Mouse (Mus musculus): ENCODE results near the gene Rorb.

Rorb gene

DNA sequence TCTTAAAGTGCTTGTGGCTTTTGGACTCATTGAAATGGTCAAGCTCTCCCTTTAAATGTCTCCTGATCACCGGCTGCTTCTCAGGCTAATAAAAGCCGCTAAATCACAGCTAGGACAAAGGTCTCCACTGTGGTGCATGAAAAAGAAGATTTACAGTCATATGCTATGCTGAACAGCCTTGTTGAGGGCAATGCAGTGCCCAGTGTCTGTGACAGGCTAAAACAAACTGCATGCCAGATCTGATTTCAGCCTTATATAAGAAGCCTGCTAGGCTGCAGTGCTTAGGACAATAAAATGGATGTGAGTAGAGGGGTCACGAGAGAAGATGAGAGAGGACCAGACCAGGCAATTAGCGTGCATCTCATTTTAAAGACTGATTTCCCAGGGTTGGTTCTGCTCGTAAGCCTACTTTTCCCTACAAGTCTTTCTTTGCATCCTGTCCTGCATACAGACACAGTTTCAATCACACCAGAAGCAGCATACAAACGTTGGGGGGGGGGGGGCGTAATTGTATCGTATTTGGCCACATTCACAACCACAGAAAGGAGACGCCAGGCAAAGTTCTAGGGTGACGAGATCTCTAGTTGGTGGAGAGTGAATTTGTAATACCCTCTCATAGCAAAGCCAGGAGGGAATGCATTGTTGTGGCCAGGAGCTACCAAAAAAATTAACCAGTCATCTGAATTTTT is 52.1 kb downstream of the Rorb start:
- no peak for TF ChIP-seq GATA4 (IDR thresholded peaks at IDR 0.05; ENCODE audit: insufficient replicate concordance, low read length)

DNA sequence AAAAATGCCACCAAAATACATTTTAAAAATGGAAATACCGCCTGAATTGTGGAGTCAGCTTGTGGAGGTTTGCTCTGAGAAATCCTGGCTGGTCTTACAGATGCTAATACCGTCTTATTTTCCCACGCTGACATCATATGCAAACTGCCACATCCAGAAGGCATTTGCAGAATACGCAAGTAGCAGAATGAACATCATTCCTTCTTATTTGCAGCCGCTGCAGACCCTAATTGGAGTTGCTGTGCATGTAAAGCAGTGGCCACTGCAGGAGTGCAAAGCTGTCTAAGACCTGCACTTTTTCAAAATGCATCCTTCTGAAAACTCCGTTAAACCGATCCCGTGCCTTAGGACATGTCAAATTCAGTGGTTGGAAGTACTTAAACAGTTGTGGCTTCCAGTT is 52.8 kb downstream of the Rorb start:
- TF ChIP-seq GATA4 (IDR thresholded peaks at IDR 0.05; ENCODE audit: insufficient replicate concordance, low read length) = no peak

DNA sequence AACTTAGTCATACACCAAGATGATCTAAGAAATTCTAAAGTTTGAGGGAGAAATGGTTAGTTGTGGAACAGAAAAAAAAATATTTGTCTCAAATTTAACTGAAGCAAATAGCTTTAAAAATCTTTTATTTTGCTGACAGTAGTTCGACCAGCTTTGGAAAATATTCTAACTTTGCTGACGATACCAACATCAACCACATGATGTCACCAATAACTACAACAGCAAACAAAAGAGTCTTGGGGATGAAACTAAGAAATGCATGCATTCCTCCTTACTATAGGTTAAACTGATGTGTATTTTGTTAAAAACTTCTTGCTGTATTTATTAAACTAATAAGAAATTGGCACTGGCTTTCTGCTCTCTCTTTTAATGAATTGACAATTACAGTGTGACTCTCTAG is 67.9 kb downstream of the Rorb start:
- no peak for TF ChIP-seq GATA4 (IDR thresholded peaks at IDR 0.05; ENCODE audit: insufficient replicate concordance, low read length)

DNA sequence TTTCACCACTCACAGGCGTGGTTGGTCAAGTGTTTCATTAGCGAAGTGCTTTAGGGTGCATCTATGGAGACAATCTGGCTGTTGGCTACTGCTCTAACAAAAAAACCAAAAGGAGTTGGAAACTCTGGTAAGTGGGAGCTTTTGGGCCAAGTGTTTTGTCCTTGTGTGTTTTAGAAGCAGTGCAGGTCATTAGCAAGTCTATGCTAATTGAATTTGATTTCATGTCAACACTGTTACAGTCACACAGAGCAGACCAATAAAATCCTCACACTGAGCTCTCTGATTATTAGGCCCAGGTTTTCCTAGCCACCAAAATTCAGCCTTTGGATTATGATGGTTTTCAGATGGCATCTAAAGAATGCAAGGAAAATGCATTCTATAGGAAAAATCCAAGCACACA is 70.2 kb downstream of the Rorb start:
- TF ChIP-seq GATA4 (IDR thresholded peaks at IDR 0.05; ENCODE audit: insufficient replicate concordance, low read length) = no peak

DNA sequence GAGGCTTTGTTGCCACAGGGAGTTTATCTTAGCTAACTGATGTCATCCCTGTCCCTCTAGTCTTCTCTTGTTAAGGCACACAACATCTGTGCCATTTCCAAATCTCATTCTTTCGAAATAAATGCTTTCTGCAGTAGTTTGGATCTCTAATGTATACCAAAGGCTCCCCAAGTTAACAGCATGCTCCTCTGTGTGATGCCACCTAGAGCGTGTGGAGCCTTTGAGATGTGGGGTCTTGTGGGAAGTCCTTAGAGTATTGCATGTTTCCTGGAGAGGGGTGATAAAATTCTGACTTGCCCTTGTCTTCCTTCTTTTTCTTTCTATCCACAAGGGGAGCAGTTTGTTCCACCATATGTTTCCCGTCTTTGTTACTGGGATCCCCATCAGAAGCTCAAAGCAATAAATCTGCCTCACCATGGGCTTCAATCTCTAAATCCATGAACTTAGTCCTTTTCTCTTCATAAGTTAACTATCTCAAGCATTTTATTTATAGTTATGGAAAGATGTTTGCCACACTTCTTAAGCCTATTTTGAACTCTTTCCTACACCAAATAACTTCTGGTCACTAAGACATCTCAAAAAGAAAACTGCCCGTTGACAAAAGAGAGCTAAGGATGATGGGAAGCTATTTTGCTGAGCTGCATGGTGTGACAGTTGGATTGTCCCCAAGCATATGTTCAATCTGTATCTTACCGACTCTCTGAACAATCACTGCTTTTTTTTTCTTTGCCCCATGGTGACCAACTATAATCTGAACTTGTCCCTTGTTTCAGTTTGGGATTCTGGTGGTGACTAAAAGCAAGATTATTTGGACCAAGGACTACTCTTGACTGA is 76.3 kb downstream of the Rorb start:
- no peak for TF ChIP-seq GATA4 (IDR thresholded peaks at IDR 0.05; ENCODE audit: insufficient replicate concordance, low read length)

DNA sequence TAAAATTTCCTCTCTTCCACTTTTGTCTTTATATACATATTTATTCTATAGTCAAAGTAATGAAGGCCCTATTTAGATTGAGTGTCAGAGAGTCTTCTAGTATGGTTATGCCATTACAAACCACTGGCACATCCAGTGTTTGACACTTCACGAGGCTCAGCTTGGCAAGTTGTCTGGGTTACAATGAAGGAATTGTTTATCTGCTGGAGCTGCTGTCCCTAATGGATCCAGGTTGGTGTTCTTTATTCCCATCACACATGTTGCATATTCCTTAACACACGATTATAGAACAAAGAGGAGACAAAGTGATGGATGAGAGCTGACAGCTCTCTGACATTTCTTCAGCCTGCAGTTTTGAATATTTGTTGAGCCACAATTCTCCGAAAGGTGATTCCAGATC is 77.0 kb downstream of the Rorb start:
- no peak for TF ChIP-seq GATA4 (IDR thresholded peaks at IDR 0.05; ENCODE audit: insufficient replicate concordance, low read length)

DNA sequence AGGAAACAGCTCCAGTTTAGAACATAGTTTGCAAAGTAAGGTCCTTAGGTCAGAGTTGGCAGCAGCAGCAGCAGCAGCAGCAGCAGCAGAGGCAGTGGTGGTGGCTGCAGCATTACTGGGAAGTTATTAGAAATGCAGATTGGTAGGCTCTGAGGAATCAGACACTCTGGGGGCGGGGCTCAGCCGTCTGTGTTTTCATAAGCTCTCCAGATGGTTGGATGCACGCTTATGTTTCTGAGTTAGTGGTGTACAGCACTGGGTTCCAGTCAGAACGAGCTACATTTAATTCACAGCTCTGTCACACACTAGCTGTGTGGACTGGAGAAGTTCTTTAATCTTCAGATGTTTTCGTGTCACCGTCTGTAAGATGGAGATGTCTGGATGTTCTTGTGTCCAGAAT is 105.9 kb downstream of the Rorb start:
- TF ChIP-seq GATA4 (IDR thresholded peaks at IDR 0.05; ENCODE audit: insufficient replicate concordance, low read length) = no peak

DNA sequence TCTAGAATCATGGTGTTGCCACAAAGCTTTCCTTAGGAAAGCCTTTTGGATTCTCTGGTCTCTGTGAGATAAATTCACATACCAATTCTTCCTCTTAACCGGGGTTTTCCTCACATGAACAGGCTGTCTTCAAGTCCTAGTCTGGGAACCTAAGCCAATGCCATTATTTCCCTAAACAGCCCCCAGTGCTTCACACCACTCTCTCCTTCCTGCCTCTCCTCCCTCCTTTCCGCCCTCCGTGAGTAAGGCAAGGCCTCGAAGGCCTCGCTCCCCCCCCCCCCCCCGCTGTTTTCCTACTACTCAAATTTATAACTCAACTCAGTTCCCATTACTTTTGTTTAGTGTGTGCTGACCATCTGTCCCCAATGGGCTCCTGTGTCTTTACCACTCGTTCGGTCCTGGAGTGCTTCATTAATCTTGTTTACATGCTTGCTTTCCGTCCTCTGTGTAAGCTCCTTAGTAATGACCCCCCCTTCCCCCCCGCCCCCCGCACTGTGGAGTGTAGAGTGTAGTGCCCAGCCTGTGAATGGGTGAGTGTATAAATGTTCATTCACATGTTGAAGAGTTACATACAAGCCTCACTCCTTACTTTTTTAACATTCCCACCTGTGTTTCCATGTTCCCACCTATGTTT is 106.9 kb downstream of the Rorb start:
- no peak for TF ChIP-seq GATA4 (IDR thresholded peaks at IDR 0.05; ENCODE audit: insufficient replicate concordance, low read length)

DNA sequence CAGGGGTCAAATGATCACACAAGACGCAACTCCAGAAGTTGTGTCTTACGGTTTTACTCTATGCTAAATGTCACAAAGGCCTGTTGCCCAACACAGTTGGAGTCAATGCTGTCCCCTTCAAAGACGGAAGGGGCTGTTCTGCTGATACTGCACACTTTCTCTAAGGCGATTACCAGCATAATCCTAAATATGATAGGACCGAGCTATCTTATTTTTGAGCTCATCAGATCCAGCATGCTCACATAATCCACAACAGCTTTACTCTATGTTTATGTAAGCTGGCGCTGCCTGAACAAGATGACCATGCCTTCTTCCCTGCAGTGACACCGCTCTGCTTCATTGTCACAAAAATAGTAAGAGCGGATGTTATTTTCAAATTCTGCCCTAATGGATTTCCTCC is 112.0 kb downstream of the Rorb start:
- no peak for TF ChIP-seq GATA4 (IDR thresholded peaks at IDR 0.05; ENCODE audit: insufficient replicate concordance, low read length)

DNA sequence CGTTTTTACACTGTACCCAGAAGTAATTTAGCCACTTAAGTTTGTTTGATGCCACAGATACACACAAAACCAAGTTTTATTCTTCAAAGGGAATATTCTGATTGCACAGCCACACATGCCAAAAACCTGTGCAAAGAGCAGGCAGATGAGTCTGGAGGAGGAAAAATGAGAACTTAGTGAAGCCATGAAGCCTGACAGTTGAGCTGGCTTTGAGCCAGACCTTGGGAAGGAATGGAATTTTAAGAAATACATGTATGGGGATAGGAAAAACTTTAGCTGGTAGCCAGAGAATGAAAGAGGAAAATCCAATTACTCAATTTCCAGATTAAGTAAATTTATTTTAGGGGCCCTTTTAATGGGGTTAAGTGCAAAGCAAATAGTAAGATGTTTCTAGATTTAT is 113.3 kb downstream of the Rorb start:
- TF ChIP-seq GATA4 (IDR thresholded peaks at IDR 0.05; ENCODE audit: insufficient replicate concordance, low read length) = no peak

DNA sequence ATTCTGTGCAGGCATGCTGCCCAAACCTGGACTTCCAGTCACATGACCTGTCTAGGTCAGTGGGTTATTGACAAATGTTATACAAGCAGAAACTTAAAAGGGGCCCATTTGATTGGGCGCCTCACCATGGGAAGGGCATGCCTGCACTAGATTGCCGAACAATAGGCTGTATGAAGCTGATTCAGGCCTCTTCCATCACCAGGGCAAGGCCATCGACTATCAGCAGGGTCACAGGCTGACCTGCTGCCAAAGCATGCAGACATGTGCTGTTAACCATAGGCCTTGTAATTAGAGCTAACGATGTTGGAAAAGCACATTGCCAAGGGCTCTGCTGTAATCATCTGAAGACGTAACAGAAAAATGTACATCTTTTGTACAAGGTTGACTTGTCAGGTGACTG is 131.0 kb downstream of the Rorb start:
- no peak for TF ChIP-seq GATA4 (IDR thresholded peaks at IDR 0.05; ENCODE audit: insufficient replicate concordance, low read length)

DNA sequence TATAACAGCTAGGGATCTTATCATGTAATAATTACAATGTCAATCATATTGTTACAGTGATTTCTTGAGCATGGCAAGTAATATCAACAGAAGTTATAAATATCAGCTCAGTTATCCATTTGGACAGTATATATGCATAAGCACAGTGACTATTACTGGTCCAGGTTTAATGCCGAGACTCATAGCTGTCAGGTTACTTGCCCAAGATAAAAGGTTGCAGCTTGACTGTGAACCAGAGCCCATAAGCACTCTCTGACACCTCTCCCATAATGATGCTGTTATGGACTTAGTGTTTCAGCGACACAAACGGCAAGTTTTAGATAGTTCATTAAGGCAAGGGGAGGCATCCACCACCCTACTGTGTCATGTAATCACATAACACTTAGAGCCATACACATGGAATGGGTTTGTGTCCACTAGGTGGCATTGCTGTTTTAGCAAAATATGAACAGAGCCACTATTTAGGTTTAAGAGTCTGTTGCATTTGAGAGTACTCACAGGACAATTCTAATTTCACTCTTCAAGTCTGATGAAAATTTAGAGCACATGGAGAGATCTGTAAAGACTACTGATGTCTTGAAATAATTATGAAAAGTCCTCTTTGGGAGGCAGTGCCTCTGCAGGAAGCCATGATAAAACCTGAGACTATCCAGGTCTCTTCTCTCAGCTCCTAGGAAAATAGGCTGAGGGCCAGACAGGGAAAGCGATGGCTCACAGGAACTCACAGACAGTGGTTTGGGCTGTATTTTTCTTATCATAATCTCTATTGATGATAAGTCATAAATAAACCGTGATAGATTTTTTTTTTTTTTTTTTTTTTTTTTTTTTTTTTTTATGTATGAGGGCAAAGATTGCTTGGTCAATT is 136.0 kb downstream of the Rorb start:
- TF ChIP-seq GATA4 (IDR thresholded peaks at IDR 0.05; ENCODE audit: insufficient replicate concordance, low read length) = no peak

DNA sequence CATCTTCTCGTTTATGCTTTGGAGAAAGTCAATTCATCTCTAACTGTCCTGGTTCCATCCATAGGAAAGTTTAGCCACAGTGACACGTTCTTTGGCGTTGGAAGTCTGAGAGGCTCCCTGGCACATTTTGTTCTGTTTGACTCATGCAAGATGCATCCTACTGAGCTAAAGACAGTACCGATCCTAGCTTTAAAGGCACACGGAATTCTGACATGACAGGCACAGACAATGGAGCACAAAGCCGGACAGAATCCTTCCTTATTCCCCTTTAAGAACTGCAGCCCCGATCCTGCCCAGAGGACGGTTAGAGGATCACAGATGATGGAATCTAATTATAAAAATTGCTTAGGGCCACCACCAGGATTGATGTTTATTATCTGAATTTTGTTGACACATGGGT is 141.6 kb downstream of the Rorb start:
- no peak for TF ChIP-seq GATA4 (IDR thresholded peaks at IDR 0.05; ENCODE audit: insufficient replicate concordance, low read length)

DNA sequence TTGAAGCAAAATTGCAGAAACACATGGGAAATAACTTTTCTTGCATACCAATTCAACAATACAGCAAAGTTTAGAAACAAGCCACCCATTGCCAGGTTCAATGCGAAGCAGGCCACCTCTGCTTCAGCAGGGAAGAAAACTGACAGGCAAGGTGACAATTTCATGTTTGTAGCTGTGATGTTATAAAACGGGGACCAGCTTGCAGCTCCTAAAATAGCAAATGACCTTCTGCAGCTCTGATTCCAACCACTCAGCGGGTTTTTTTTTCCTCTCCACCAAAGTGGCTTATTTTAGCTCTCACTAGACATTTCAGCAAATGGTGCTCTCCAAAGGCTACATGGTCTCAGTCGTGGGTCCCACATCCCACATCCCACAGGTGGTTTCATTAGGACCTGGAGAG is 143.7 kb downstream of the Rorb start:
- TF ChIP-seq GATA4 (IDR thresholded peaks at IDR 0.05; ENCODE audit: insufficient replicate concordance, low read length) = no peak

DNA sequence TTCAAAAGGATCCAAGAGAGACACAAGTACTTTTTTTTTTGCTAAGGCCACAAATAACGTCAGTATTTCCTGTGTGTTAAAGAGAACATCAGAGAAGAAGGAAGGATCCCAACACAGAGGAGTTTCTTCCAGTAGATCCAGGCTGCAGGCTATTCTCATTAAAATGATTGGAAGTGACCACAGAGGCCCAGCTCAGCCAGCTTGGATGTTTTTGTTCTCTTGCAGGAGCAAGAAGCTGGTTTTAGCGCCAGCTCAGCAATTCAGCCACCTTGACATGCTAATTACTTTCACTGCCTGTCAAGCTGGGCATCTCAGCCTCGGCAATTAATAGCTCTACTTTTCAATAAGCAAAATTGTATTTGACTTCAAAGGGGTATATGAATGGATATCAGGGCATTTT is 151.1 kb downstream of the Rorb start:
- TF ChIP-seq GATA4 (IDR thresholded peaks at IDR 0.05; ENCODE audit: insufficient replicate concordance, low read length) = no peak
